Mouse (Mus musculus) erythroblast, adult 5-6 weeks (primary cell): ENCODE results near the gene Areg. TPM values are rescaled to one million over a fixed set of nuclear protein-coding genes. Genes with fewer than 3 reads are reported as not detected.

Experiments
- ATAC-seq: replicated peaks from 2 replicates; pipeline ENCODE4 v1.8.0; 2016; ENCODE audit warnings: moderate number of reproducible peaks, mild to moderate bottlenecking, moderate TSS enrichment, inconsistent platforms; ENCODE audit not compliant: poor library complexity, low FRiP score, severe bottlenecking
- total RNA-seq, 2 experiments: library from RNA; stranded (forward) in 1 of 2; stranded (reverse) in 1 of 2; fragments of 150-400 nt in 1 of 2; fragments of 200-764, 138-1000 nt in 1 of 2; gene quantifications; 2 replicates each; pipeline versions ENCODE4 v1.2.3 to v1.2.4; 2015 to 2017; ENCODE audit warnings: low replicate concordance in 2 of 2

Areg gene
- total RNA-seq, 2 experiments from 2014 or later: not detected

DNA sequence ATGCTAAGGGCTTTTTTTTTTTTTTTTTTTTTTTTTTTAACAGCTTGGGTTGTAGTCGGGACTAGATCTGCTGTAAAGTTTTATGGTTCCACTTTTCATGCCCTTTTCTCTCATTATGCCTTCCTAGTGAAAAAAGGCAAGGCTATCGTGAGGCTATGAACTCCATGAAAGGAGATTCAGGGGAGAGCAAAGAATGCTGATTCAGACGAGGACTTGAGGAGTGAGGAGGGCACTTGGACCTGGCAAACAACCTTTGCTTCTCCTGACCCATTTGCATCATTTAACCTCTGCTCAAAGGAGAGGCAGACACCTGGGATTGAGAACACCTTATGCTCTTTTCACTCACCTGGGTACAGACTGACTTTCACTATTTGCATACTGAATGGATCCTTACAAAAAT is 17.8 kb downstream of the Areg start:
- ATAC-seq: no peak

GRCm38 (mm10) chr5:91162787-91163186 is 23.4 kb downstream of the Areg start:
- no peak for ATAC-seq

DNA sequence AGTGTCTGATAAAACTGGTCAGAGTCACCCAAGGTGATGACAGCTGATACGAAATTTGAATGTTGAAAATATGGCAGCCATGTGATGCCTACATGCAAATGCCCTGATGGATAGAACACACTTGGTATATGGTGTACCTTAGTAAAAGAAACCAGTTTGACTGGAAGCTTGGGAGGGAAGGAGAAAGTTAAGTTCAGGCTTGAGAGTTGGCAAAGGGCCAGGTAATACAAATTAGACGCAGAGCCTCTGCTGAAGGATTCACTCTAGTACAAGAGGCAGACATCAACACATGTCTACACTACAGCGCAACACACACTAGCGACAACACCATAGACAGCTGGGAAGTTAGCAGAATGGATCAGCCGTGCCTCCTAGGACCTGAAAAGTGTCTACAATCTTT is 27.2 kb downstream of the Areg start:
- no peak for ATAC-seq

GRCm38 (mm10) chr5:91176397-91176796 is 37.0 kb downstream of the Areg start:
- no peak for ATAC-seq

DNA sequence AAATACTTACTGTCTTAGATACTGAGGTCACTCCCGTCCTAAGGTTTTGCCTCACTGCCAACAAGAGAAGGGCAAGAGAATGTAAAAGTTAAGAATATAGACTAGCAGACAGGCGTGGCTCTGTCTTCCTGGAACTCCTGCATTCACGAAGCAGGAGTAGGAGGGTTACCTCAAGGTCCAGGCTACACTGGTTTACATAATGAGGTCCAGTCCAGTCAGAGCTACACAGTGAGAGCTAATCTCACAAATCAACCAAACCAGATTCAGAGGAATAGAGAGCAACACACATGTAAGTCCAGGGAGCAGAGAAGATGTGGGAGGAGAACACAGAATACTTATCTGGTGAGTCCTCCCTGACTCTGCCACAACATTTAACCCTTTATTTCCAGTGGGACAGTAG is 55.2 kb downstream of the Areg start:
- no peak for ATAC-seq

Other genes starting within 250 kb of the Areg start
- gene Cxcl1, start 248.4 kb upstream of the Areg start, total RNA-seq (2015; ENCODE audit: low replicate concordance): not detected in 2 replicates
- gene Cxcl1, start 248.4 kb upstream of the Areg start, total RNA-seq (2017; ENCODE audit: low replicate concordance): not detected in 2 replicates
- 1.0 and 4.8 TPM in 2 replicates for gene Cxcl2, start 235.7 kb upstream of the Areg start, total RNA-seq (2015; ENCODE audit: low replicate concordance)
- 1.9 and 3.5 TPM in 2 replicates for gene Cxcl2, start 235.7 kb upstream of the Areg start, total RNA-seq (2017; ENCODE audit: low replicate concordance)
- 0.38 and 1.7 TPM in 2 replicates for gene Mthfd2l, start 208.5 kb upstream of the Areg start, total RNA-seq (2015; ENCODE audit: low replicate concordance)
- 3.0 TPM in 1 of 2 replicates, not detected in the other for gene Mthfd2l, start 208.5 kb upstream of the Areg start, total RNA-seq (2017; ENCODE audit: low replicate concordance)
- gene Epgn, start 112.1 kb upstream of the Areg start, total RNA-seq (2015; ENCODE audit: low replicate concordance): not detected in 2 replicates
- not detected in 2 replicates for gene Epgn, start 112.1 kb upstream of the Areg start, total RNA-seq (2017; ENCODE audit: low replicate concordance)
- not detected in 2 replicates for gene Ereg, start 65.0 kb upstream of the Areg start, total RNA-seq (2015; ENCODE audit: low replicate concordance)
- not detected in 2 replicates for gene Ereg, start 65.0 kb upstream of the Areg start, total RNA-seq (2017; ENCODE audit: low replicate concordance)